Mouse (Mus musculus) layer of hippocampus, adult 2 months (tissue): ENCODE results near the gene Stk33. TPM values are rescaled to one million over a fixed set of nuclear protein-coding genes. Genes with fewer than 3 reads are reported as not detected.
A peak's percentile ranks its signal among the peaks of the same experiment; 100 is the strongest.

Source experiments
- DNase-seq, 2 experiments: peaks; one replicate each; pipeline ENCODE4 v3.0.0; 2022; ENCODE audit warnings: low spot score in 2 of 2
- H3K27ac ChIP-seq: fragments of 200-600 bp; 2 replicates; pipeline ENCODE4 v1.8.1; 2022
- H3K4me3 ChIP-seq: fragments of 200-600 bp; 2 replicates; pipeline ENCODE4 v1.8.1; 2022; ENCODE audit warnings: mild to moderate bottlenecking
- CTCF ChIP-seq: fragments of 200-600 bp; conservative IDR thresholded peaks from 2 replicates; pipeline ENCODE4 v1.8.1; 2022; ENCODE audit warnings: antibody characterized with exemption, mild to moderate bottlenecking, moderate library complexity
- long read RNA-seq, 2 experiments: library from polyadenylated mRNA; stranded (forward); transcript quantifications; one replicate each; pipeline ENCODE4 v2.0.0; 2021; ENCODE audit warnings: borderline mapping rate in 2 of 2
- total RNA-seq, 2 experiments: library from RNA; stranded (reverse); gene quantifications; 2 replicates each; pipeline ENCODE4 v1.2.3; 2021

Gene Stk33
- total RNA-seq = 1 to 10 TPM; 1.2 to 1.3 TPM
- long read RNA-seq, experiment 1, partial matches to known transcripts = 0 of 1 reads
- long read RNA-seq, experiment 1, other reads (novel, unspliced or antisense) = 0 of 1 reads
- long read RNA-seq, experiment 2, partial matches to known transcripts = 0 of 2 reads
- long read RNA-seq, experiment 2, other reads (novel, unspliced or antisense) = 1 of 2 reads

DNA sequence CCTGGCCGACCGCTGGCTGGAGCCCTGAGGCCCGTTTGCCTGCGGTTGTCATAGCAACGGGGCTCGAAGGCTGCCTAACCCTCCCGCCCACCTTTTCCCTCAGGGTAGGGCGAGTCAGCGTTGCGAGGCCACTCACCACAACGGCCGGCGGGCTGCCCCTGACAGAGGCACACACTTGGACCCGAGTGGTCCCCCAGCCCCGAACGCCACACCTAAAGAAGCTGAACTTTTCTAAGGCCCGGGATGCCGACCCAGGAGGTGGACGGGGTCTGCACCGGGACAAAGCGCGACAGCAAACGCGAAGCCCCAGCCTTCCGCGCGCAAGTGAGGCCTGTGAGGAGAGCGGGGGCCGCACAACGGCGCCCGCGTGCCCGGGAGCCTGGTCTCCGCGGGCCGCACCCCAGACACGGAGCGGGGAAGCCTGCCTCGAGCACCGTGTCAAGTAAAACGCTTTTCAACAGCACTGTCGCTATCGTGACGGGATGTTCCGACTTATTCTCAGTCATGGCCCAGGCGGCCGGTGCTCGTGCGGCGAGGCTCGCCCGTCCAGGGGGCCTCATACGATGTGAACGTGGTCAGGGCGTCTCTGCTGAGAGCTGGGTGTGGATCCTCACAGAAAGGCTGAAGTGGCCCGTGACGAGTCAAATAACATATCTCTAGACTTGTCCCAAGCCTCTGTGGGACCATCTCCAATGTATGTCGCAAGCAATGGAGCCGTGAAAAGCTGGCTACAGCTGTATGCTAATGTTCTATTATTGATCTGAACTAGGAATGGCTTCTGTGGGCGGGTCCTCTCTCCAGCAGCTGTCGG is at the start of gene Stk33:
Gene Stk33, minus strand, starts transcription at position 301 of the 811 bp plus-strand sequence.
- DNase-seq = peak in 1 of 2 experiments; percentile 18
- no peak for TF ChIP-seq CTCF
- Histone ChIP-seq H3K4me3 (peak within 1 kb of the TSS; percentile 55), H3K27ac (peak within 1 kb of the TSS; percentile 21; the same call in 1 of the 2 replicates)

DNA sequence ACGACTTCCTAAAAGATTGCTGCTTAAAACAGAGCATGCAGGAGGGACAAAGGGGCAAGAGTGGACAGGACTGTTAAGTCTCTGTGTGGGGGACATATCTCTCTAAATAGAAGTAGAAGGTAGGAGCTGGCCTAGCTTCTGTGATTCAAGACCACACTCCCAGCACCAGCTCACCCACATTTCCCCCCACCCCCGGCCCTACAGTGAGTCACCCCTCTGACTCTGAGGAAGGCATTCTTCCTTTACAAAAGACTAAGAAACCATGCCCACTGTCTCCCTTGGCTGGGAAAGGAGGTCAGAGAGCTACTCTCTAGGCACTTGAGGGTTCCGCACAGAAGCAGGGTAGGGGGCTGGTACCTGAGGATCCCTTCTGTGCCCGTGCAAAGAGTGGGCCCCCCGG is 45.3 kb upstream of the Stk33 start:
- no peak overlapping the region for H3K27ac ChIP-seq
- no peak for DNase-seq

DNA sequence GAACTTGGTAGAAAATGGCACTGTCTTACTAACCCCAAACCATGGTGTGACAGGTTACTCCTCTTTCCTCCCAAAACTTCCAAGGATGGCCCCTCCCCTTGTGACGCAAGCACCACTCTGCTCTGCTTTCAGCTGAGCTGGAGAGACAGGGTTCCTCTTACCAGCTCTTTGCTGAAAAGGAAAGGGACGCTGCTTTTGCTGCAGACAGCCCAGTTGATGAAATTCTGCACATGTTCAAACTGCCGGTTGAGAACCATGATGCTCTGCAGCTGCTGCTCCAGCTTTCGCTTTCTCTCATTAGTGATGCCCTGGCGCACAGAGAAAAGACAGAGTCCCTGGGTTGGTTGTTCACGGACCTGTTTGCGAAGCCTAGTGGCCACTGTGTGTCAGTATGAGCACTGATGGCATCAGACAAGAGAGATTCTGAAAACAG is 41.9 kb upstream of the Stk33 start:
- Histone ChIP-seq H3K4me3 (peak overlapping the region; percentile 46), H3K27ac (peak overlapping the region; percentile 20; the same call in 1 of the 2 replicates)
- peak; percentile 72 for TF ChIP-seq CTCF
- peak in 1 of 2 experiments; percentile 19 for DNase-seq

More for the DNA sequence above, 45.3 kb upstream of the Stk33 start:
- no peak overlapping the region for H3K4me3 ChIP-seq
- no peak for TF ChIP-seq CTCF

DNA sequence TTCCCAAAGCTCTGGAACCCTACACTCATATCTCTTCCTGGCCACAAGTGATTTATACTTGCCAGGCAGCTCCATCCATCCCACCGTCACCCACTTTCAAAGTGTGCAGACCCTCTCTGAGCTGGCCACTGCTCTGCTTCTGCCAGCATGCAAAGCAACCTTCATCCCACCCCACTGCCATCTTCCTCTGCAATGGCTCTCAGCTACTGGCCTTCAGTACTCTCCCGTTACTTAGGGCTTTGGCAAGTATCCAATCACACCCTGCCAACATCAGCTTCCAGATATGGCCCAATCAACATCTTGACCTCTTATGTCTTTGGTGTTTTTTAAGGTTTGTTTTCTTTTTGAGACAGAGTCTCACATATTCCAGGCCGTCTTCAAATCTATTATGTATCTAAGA is 39.0 kb upstream of the Stk33 start:
- no peak for DNase-seq
- Histone ChIP-seq H3K4me3 (no peak overlapping the region), H3K27ac (no peak overlapping the region)
- TF ChIP-seq CTCF = no peak

DNA sequence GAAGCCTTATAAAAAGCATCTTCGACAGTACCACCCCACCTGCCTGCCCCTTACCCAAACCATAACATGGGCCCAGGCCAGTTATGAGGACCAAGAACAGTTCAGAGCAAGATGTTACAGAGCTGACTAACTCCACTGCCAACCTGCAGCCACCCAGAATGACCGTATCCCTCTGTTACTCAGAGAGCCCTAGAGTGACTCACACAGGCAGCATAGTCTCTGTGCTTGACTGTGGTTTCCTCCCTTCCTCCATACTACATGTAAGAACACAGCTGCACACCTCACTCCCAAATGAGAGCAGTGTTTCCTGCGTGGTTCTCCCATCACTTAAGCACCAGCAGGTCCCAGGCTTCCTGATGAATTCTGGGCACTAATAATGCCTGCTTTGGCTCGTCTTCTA is 31.8 kb upstream of the Stk33 start:
- no peak overlapping the region for H3K4me3 ChIP-seq
- no peak for DNase-seq
- TF ChIP-seq CTCF = no peak
- no peak overlapping the region for H3K27ac ChIP-seq

DNA sequence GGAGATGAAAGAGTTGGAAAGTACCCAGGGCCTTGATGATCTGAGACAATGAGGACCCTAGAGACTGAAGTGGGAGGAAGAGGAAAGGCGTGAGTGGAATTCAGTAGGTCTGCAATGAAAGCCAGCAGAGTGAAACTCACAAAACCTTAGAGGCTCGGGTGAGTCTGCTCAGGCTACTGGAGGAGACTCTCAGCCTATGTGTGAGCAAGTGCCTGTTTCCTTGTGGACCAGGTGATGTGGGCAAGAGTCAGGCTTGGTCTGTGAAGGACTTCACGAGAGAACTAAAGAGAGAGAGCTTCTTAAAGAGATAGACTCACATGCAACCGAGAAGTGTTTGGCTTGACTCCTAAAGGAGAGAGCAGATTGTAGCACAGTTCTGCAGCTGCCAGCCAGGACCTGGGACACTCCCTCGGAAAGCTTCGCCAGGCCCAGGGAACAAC is 29.4 kb upstream of the Stk33 start:
- TF ChIP-seq CTCF = no peak
- peak overlapping the region; percentile 79 for H3K27ac ChIP-seq
- no peak for DNase-seq
- H3K4me3 ChIP-seq = peak overlapping the region; percentile 14; the same call in 1 of the 2 replicates

DNA sequence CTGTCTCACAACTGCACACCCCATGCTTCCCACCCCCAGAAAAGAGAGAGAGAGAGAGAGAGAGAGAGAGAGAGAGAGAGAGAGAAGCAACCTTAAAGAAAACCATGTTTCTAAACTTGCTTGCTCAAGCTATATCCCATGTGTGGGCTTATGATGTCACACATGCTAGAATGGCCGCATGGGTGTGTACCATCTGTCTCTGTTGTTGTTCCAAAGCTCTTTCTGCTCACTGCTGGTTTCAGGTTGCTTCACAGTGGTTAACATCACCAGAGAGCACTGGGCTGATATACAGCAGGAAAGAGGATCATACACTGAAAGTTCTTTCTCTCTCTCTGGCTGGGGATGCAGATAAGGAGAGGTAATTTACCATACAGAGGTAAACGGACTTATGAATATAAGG is 28.7 kb upstream of the Stk33 start:
- DNase-seq = peak in 1 of 2 experiments; percentile 20
- peak overlapping the region; percentile 79; the same call in 1 of the 2 replicates for H3K27ac ChIP-seq
- no peak overlapping the region for H3K4me3 ChIP-seq
- no peak for TF ChIP-seq CTCF

DNA sequence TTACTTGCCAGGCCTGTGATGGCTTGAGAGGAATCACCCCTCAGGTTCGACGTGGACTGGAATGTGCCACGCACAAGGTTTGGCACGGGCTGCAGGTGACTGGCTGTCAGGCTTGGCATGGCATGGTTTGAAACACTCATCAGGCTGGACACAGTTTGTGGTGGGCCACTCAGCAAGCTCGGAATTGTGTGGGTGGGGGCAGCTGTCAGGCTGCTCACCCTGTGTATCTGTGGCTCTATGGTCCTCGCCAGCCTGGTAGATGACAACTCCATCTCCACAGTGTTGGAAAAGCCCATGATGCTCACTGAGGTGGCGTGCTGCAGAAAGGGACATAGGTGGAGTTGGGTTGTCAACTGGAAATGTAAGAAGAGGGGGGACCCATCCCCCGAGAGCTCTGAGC is 21.8 kb upstream of the Stk33 start:
- DNase-seq = no peak
- no peak for TF ChIP-seq CTCF

DNA sequence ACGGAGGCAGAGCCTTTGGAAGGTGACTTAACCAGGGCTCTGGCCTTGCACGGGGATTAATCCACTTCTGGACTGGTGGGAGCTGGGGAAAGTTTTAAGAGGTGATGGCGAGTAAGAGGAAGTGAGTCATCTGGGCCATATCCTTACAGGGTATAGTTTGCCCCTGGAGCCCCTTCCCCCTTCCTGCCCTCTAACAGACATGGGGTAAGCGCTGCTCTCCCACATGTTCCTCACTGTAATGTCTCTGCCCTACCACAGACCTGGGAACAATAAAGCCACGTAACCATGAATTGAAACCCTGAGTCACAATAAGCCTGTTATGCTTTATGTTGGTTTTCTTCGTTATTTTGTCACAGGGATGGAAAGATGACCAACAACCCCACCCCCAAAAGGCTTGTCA is 17.7 kb upstream of the Stk33 start:
- no peak overlapping the region for H3K27ac ChIP-seq
- TF ChIP-seq CTCF = no peak
- DNase-seq = no peak
- H3K4me3 ChIP-seq = no peak overlapping the region

More for the DNA sequence above, 21.8 kb upstream of the Stk33 start:
- Histone ChIP-seq H3K27ac (no peak overlapping the region), H3K4me3 (no peak overlapping the region)

DNA sequence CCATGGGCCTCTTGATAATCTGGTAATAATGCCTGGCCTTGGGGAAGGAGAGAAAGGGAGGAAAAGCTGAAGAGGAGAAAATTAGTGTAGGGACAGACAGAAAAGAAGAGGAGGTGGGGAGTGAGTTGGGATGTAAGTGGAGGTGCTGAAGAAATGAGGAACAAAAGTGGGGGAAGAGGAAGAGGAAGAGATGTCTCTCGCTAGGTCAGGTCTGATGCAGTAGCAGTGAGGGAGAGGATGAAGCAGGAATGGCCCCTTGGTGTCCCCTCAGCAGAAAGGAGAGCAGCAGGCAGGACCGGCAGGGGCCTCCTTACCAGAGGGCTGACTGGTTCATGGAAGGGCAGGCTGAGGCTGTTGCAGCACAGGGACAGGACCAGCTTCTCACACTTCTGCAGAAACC is 16.9 kb upstream of the Stk33 start:
- no peak overlapping the region for H3K4me3 ChIP-seq
- no peak for TF ChIP-seq CTCF
- DNase-seq = no peak
- H3K27ac ChIP-seq = no peak overlapping the region

DNA sequence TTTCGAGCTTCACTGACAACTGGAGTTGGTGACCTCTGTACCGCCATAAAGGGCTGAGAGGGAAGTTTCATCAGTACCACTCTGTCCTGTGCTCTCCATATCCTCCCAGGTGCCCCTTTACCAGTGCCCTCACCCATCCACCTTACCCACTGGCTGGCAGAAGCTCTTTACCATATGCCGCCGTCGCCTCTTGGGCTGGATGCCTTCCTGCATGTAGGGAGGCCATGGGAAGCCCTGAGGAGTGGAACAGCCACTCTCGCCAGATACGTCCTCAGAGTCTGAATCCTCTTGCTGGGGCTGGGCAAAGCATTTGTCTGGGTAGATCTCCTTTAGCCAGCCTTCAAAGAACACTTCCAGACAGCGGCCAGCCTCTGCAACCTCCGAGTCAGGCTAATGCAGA is 16.0 kb upstream of the Stk33 start:
- no peak overlapping the region for H3K4me3 ChIP-seq
- TF ChIP-seq CTCF = no peak
- H3K27ac ChIP-seq = no peak overlapping the region
- no peak for DNase-seq

DNA sequence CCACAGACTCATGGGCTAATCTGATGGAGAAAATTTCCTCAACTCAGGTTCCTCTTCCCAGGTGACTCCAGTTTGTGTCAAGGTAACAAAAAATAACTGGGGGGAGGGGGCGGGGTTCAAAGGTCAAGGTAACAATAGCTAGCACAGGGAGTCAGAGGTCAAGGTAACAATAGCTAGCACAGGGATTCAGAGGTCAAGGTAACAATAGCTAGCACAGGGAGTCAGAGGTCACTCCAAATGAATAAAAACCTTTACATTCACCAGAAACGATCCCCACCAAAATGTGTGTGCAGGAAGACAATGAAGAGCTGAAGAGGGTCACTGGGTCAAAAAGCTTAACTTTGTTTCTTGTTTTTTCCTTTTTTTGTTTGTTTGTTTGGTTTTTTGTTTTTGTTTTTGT is 9.2 kb upstream of the Stk33 start:
- DNase-seq = no peak
- no peak for TF ChIP-seq CTCF
- no peak overlapping the region for H3K27ac ChIP-seq
- no peak overlapping the region for H3K4me3 ChIP-seq

DNA sequence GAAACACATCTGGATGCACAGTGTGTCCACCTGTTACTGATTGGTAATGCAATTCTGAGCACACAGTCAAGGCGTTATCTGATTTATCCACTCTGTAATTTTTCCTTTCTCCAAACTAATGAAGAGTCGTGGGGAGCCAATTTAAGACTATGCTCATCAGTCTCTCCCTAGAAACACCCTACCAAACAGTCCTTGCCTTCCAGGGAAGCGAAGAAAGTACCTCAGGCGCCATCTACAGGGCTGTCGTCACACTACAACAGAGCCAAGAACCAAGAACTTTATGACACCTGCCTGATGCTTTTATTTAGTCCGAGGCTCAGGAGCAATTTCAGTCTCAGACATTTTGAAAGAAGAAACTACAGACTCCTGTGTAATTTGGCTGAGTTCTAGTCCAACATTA is 6.1 kb upstream of the Stk33 start:
- peak; percentile 36 to 66 for DNase-seq
- Histone ChIP-seq H3K27ac (no peak overlapping the region), H3K4me3 (no peak overlapping the region)
- TF ChIP-seq CTCF = peak; percentile 94
